Mouse (Mus musculus) stomach, embryonic 15.5 days (tissue): ENCODE measurements at regions not wholly inside any gene's neighbourhood (a gene's known extent, or its start where the extent isn't known, plus 50 kb on each side); places are given as distances from the start of the nearest gene placed in this dataset.

Source experiments
- ATAC-seq: fragments of 200-750 bp; cut with Nextera tagmentation; 2 replicates; pipeline ENCODE4 v1.8.0; 2017; ENCODE audit warnings: low read depth, moderate number of reproducible peaks, moderate TSS enrichment; ENCODE audit not compliant: insufficient read depth, low FRiP score
- H3K27ac ChIP-seq: fragments of 300-500 bp; sonication (generic); 2 replicates; pipeline ENCODE4 v1.5.1; 2015; ENCODE audit warnings: mild to moderate bottlenecking, inconsistent platforms
- H3K27me3 ChIP-seq: fragments of 300-500 bp; sonication (generic); replicated peaks from 2 replicates; pipeline ENCODE4 v1.6.1; 2015; ENCODE audit warnings: inconsistent platforms
- H3K36me3 ChIP-seq: fragments of 300-500 bp; sonication (generic); 2 replicates; pipeline ENCODE4 v1.6.1; 2015; ENCODE audit warnings: inconsistent platforms
- H3K4me1 ChIP-seq: fragments of 300-500 bp; sonication (generic); 2 replicates; pipeline ENCODE4 v1.6.1; 2015; ENCODE audit warnings: inconsistent platforms
- H3K4me2 ChIP-seq: fragments of 300-500 bp; sonication (generic); 2 replicates; pipeline ENCODE4 v1.6.1; 2015; ENCODE audit warnings: mild to moderate bottlenecking, inconsistent platforms
- H3K4me3 ChIP-seq: fragments of 300-500 bp; sonication (generic); replicated peaks from 2 replicates; pipeline ENCODE4 v1.5.1; 2015; ENCODE audit warnings: inconsistent platforms
- H3K9ac ChIP-seq: fragments of 300-500 bp; sonication (generic); 2 replicates; pipeline ENCODE4 v1.6.1; 2015; ENCODE audit warnings: inconsistent platforms
- H3K9me3 ChIP-seq: fragments of 300-500 bp; sonication (generic); 2 replicates; pipeline ENCODE4 v1.6.1; 2016; ENCODE audit warnings: inconsistent platforms
- WGBS: fragments of 180-500 bp; shearing (Covaris S2); methylation state at CpG from one replicate; pipeline ENCODE4 v1.1.7; 2015; 5-methylcytosine and 5-hydroxymethylcytosine counted together

GRCm38 (mm10) chr12:31130434-31130833 lies 56.8 kb downstream of the Fam110c start:
- Histone ChIP-seq H3K9ac (no peak overlapping the region), H3K4me2 (no peak overlapping the region), H3K9me3 (no peaks in the 10 kb centered on the region), H3K27ac (no peak overlapping the region), H3K4me1 (no peaks in the 10 kb centered on the region), H3K27me3 (no peaks in the 10 kb centered on the region), H3K4me3 (no peak overlapping the region), H3K36me3 (no peaks in the 10 kb centered on the region)
- 70% methylated on average over 2 of the region's 2 CpGs for WGBS
- no peak for ATAC-seq

- no peaks in the 10 kb centered on the region for H3K4me1 ChIP-seq
- no peaks in the 10 kb centered on the region for H3K27me3 ChIP-seq
- no peak overlapping the region for H3K9ac ChIP-seq
- no peak overlapping the region for H3K4me2 ChIP-seq
- no peak overlapping the region for H3K4me3 ChIP-seq
- H3K9me3 ChIP-seq, result no peaks in the 10 kb centered on the region
- H3K27ac ChIP-seq, result no peak overlapping the region
- no peaks in the 10 kb centered on the region for H3K36me3 ChIP-seq
- ATAC-seq, result no peak
- 65% methylated on average over 6 of the region's 6 CpGs for WGBS
These were observed 60.9 kb downstream of the Fam110c start for GRCm38 (mm10) chr12:31134465-31134992.

- Histone ChIP-seq H3K36me3 (no peaks in the 10 kb centered on the region), H3K9ac (no peak overlapping the region), H3K4me1 (no peaks in the 10 kb centered on the region), H3K27ac (no peak overlapping the region), H3K4me3 (no peak overlapping the region), H3K9me3 (no peaks in the 10 kb centered on the region), H3K4me2 (no peak overlapping the region), H3K27me3 (no peaks in the 10 kb centered on the region)
- 62% methylated on average over 10 of the region's 10 CpGs for WGBS
- ATAC-seq, result no peak
These were observed 62.7 kb downstream of the Fam110c start for GRCm38 (mm10) chr12:31136364-31136763.

GRCm38 (mm10) chr12:31136911-31137310 lies 63.2 kb downstream of the Fam110c start:
- Histone ChIP-seq H3K27ac (no peak overlapping the region), H3K4me3 (no peak overlapping the region)

GRCm38 (mm10) chr12:31137431-31137830 lies 63.8 kb downstream of the Fam110c start:
- H3K27me3 ChIP-seq, result no peaks in the 10 kb centered on the region
- H3K9ac ChIP-seq, result no peak overlapping the region
- no peak for ATAC-seq
- H3K4me2 ChIP-seq, result no peak overlapping the region
- no peak overlapping the region for H3K27ac ChIP-seq
- H3K9me3 ChIP-seq, result no peaks in the 10 kb centered on the region
- no peak overlapping the region for H3K4me3 ChIP-seq
- no peaks in the 10 kb centered on the region for H3K36me3 ChIP-seq
- WGBS, result 64% methylated on average over 5 of the region's 5 CpGs
- no peaks in the 10 kb centered on the region for H3K4me1 ChIP-seq

More at GRCm38 (mm10) chr12:31136911-31137310, 63.2 kb downstream of the Fam110c start:
- H3K36me3 ChIP-seq, result no peaks in the 10 kb centered on the region
- H3K27me3 ChIP-seq, result no peaks in the 10 kb centered on the region
- WGBS, result 27% methylated on average over 3 of the region's 3 CpGs
- no peak for ATAC-seq
- no peak overlapping the region for H3K4me2 ChIP-seq
- no peaks in the 10 kb centered on the region for H3K4me1 ChIP-seq
- H3K9me3 ChIP-seq, result no peaks in the 10 kb centered on the region
- no peak overlapping the region for H3K9ac ChIP-seq

- ATAC-seq, result no peak
- Histone ChIP-seq H3K4me2 (no peak overlapping the region), H3K27me3 (no peaks in the 10 kb centered on the region), H3K9me3 (no peaks in the 10 kb centered on the region), H3K36me3 (no peaks in the 10 kb centered on the region), H3K27ac (no peak overlapping the region), H3K4me3 (no peak overlapping the region), H3K9ac (no peak overlapping the region), H3K4me1 (no peaks in the 10 kb centered on the region)
- 62% methylated on average over 4 of the region's 4 CpGs for WGBS
These were observed 66.2 kb downstream of the Fam110c start for GRCm38 (mm10) chr12:31139853-31140252.

GRCm38 (mm10) chr12:31143266-31143665 lies 69.6 kb downstream of the Fam110c start:
- no peaks in the 10 kb centered on the region for H3K36me3 ChIP-seq
- H3K9me3 ChIP-seq, result no peaks in the 10 kb centered on the region
- no peak overlapping the region for H3K4me2 ChIP-seq
- H3K27ac ChIP-seq, result no peak overlapping the region
- no peak overlapping the region for H3K4me3 ChIP-seq
- WGBS, result 74% methylated on average over 6 of the region's 6 CpGs
- H3K9ac ChIP-seq, result no peak overlapping the region
- no peak for ATAC-seq
- no peaks in the 10 kb centered on the region for H3K4me1 ChIP-seq
- no peaks in the 10 kb centered on the region for H3K27me3 ChIP-seq

GRCm38 (mm10) chr12:31145032-31145781 lies 71.5 kb downstream of the Fam110c start:
- WGBS, result 56% methylated on average over 3 of the region's 3 CpGs
- no peak overlapping the region for H3K4me3 ChIP-seq

GRCm38 (mm10) chr12:31148417-31149356 lies 75.0 kb downstream of the Fam110c start:
- WGBS, result 60% methylated on average over 11 of the region's 11 CpGs
- no peak overlapping the region for H3K9ac ChIP-seq
- no peaks in the 10 kb centered on the region for H3K36me3 ChIP-seq
- no peak overlapping the region for H3K27ac ChIP-seq
- no peak for ATAC-seq
- H3K4me1 ChIP-seq, result no peaks in the 10 kb centered on the region
- H3K27me3 ChIP-seq, result no peaks in the 10 kb centered on the region
- no peak overlapping the region for H3K4me2 ChIP-seq
- H3K9me3 ChIP-seq, result no peaks in the 10 kb centered on the region
- no peak overlapping the region for H3K4me3 ChIP-seq

More at GRCm38 (mm10) chr12:31145032-31145781, 71.5 kb downstream of the Fam110c start:
- H3K4me1 ChIP-seq, result no peaks in the 10 kb centered on the region
- no peak; the same call in 1 of the 2 replicates for ATAC-seq
- no peaks in the 10 kb centered on the region for H3K27me3 ChIP-seq
- no peaks in the 10 kb centered on the region for H3K9me3 ChIP-seq
- H3K36me3 ChIP-seq, result no peaks in the 10 kb centered on the region
- H3K9ac ChIP-seq, result no peak overlapping the region
- H3K27ac ChIP-seq, result peak overlapping the region; percentile 31; the same call in 1 of the 2 replicates
- H3K4me2 ChIP-seq, result no peak overlapping the region

GRCm38 (mm10) chr12:31153720-31154119 lies 80.1 kb downstream of the Fam110c start:
- H3K36me3 ChIP-seq, result no peaks in the 10 kb centered on the region
- 0 out of 2 replicates have a peak, but pooled peaks cover 3% of the 10 kb centered on the region for H3K4me1 ChIP-seq
- H3K27me3 ChIP-seq, result no peaks in the 10 kb centered on the region
- no peaks in the 10 kb centered on the region for H3K9me3 ChIP-seq
- ATAC-seq, result no peak
- H3K4me3 ChIP-seq, result no peak overlapping the region
- WGBS, result 77% methylated on average over 2 of the region's 2 CpGs
- H3K27ac ChIP-seq, result no peak overlapping the region
- H3K9ac ChIP-seq, result no peak overlapping the region
- no peak overlapping the region for H3K4me2 ChIP-seq

- Histone ChIP-seq H3K9ac (no peak overlapping the region), H3K4me2 (no peak overlapping the region), H3K27ac (no peak overlapping the region), H3K36me3 (no peaks in the 10 kb centered on the region), H3K9me3 (no peaks in the 10 kb centered on the region), H3K4me3 (no peak overlapping the region), H3K27me3 (no peaks in the 10 kb centered on the region), H3K4me1 (0 out of 2 replicates have a peak, but pooled peaks cover 6% of the 10 kb centered on the region)
- WGBS, result 45% methylated on average over 5 of the region's 5 CpGs
- ATAC-seq, result no peak; the same call in 1 of the 2 replicates
These were observed 80.9 kb downstream of the Fam110c start for GRCm38 (mm10) chr12:31154608-31155011.
